Mouse (Mus musculus) cerebellum, adult 2 months (tissue): Measurements from ENCODE around the gene Mios.

Source experiments
- CTCF ChIP-seq: fragments of 200-500 bp; IDR thresholded peaks from 2 replicates; pipeline ENCODE4 v1.5.1; 2011; ENCODE audit warnings: low read depth, mild to moderate bottlenecking, control low read depth, low read length, moderate library complexity, borderline replicate concordance; ENCODE audit not compliant: insufficient read depth
- POLR2A ChIP-seq: fragments of 200-500 bp; IDR thresholded peaks from 2 replicates; pipeline ENCODE4 v1.6.1; 2011; ENCODE audit warnings: low read length, control low read depth, borderline replicate concordance; ENCODE audit not compliant: insufficient read depth

DNA sequence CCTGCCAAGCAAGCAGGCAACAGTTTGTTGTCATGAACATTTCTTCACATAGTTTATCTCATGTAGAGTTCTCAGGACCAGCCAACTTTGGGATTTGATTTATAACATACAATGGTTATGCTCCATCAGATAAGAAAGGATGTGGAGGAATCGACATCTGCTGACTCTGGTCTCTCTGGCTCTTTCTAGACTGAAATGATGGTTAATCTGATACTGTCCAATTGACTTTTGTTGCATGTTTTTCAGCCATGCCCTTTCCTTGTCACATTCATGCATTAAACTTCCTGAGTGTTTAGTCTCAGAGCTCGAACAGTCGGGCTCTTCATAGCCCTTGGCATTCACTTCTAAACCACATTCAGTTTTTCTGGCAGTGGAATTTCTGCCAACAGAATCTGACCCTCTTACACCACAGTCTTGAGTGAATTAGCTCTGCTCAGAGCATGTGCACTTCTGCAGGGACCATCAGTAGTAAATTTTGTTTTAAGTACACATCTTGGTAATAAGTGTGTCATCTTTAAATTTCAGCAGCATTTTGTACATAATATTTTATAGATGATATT is 76.5 kb downstream of the Mios start:
- TF ChIP-seq POLR2A (no peak), CTCF (no peak)
